Mouse (Mus musculus): ENCODE data around the gene Ptpn3. TPM values are rescaled to one million over a fixed set of nuclear protein-coding genes. Genes with fewer than 3 reads are reported as not detected.
A peak's percentile ranks its signal among the peaks of the same experiment; 100 is the strongest.

Ptpn3 gene
- polyA plus RNA-seq, 1 experiment from 2014 or later, result 4.9 TPM

- WGBS, result 11% methylated on average over 15 of the region's 15 CpGs
- H3K9ac ChIP-seq, result peak overlapping the region; percentile 83; the same call in 1 of the 2 replicates
- no peak for ATAC-seq (ENCODE audit: insufficient number of reproducible peaks, insufficient read depth, low FRiP score, low TSS enrichment, low read depth)
- H3K27ac ChIP-seq, result no peak overlapping the region
- H3K36me3 ChIP-seq, result no peaks in the 10 kb centered on the region
- H3K4me3 ChIP-seq, result peak overlapping the region; percentile 71
- H3K4me1 ChIP-seq, result peaks cover 39% of the 10 kb centered on the region
- H3K4me2 ChIP-seq, result peak overlapping the region; percentile 92
- H3K27me3 ChIP-seq, result peaks cover 39% of the 10 kb centered on the region
- H3K9me3 ChIP-seq, result no peaks in the 10 kb centered on the region
These were observed 160.5 kb downstream of the Ptpn3 start for GRCm38 (mm10) chr4:57140992-57141717.

Other genes starting within 250 kb of the Ptpn3 start
- 2.5 and 3.1 TPM in 2 replicates for gene Epb41l4b, start 158.4 kb downstream of the Ptpn3 start, polyA plus RNA-seq (2015; fragmentation: Nextera tagmentation; extraction: Ambion mirVana)
- 12.5 and 12.8 TPM in 2 replicates for gene Palm2, start 132.4 kb upstream of the Ptpn3 start, polyA plus RNA-seq (2015; fragmentation: Nextera tagmentation; extraction: Ambion mirVana)

All from embryonic facial prominence, embryonic 13.5 days (tissue).